Comparison of ENCODE assay signal across 21 mouse cellular contexts in genomic region chrX:100734359-100734758, GRCm38 (mm10). TPM values are rescaled to one million over a fixed set of nuclear protein-coding genes. Genes with fewer than 3 reads are reported as not detected.
DNase-seq lines count a peak whose midpoint lies in the region; ATAC-seq and TF ChIP-seq lines count a peak whose summit lies in the region.
"Had no signal": no experiment of that assay in that cellular context is flagged by ENCODE, and none has a peak within 500 bp of the region (broad histone marks: within the 10 kb centered on the region; RNA-seq: fewer than 3 reads in every experiment).

No protein-coding gene starts in this region.

- no peak overlapping the region for H3K4me2 ChIP-seq in kidney, embryonic 16.5 days (replicated peaks; ENCODE audit: low read depth, low read length)
- H3K4me2 ChIP-seq: embryonic facial prominence, embryonic 12.5 days; heart, embryonic 11.5 days; heart, embryonic 15.5 days; hindbrain, embryonic 13.5 days had no signal

- no peak for TF ChIP-seq POLR2A in kidney, adult 2 months (IDR thresholded peaks at IDR 0.05; ENCODE audit: low read depth, low read length)
- no peak for TF ChIP-seq POLR2A in small intestine, adult 2 months (IDR thresholded peaks at IDR 0.05; ENCODE audit: low read depth, low read length)

- no peaks in the 10 kb centered on the region for H3K9me3 ChIP-seq in kidney, embryonic 16.5 days (ENCODE audit: low read length)
- H3K9me3 ChIP-seq: embryonic facial prominence, embryonic 12.5 days; G1E; heart, embryonic 15.5 days; hindbrain, embryonic 13.5 days had no signal

- no peak for TF ChIP-seq CTCF in kidney, adult 2 months (conservative IDR thresholded peaks at IDR 0.05; ENCODE audit: insufficient read depth, insufficient read length, low read depth, low read length)
- no peak for TF ChIP-seq CTCF in small intestine, adult 2 months (IDR thresholded peaks at IDR 0.05; ENCODE audit: extremely low read depth, insufficient read length, insufficient replicate concordance, low read depth, low read length)

- H3K27ac ChIP-seq in kidney, adult 2 months (ENCODE audit: insufficient read depth, low read depth, low read length) = 0 out of 2 replicates have a peak overlapping the region, but pooled peaks have one; percentile 55
- no peak overlapping the region for H3K27ac ChIP-seq in kidney, embryonic 16.5 days (ENCODE audit: low read length)
- peak overlapping the region; percentile 63; the same call in 1 of the 2 replicates for H3K27ac ChIP-seq in small intestine, adult 2 months (ENCODE audit: insufficient read depth, low read depth, low read length)
- H3K27ac ChIP-seq: embryonic facial prominence, embryonic 12.5 days; heart, adult 2 months; heart, embryonic 15.5 days; hindbrain, embryonic 13.5 days had no signal

- 63% methylated on average over 7 of the region's 7 CpGs for WGBS in kidney, adult 2 months
- 68% methylated on average over 7 of the region's 7 CpGs for WGBS in kidney, embryonic 16.5 days
- 50% methylated on average over 7 of the region's 7 CpGs for WGBS in small intestine, adult 2 months

- H3K36me3 ChIP-seq in kidney, adult 2 months (ENCODE audit: control insufficient read depth, insufficient read depth, low read length) = no peaks in the 10 kb centered on the region
- no peaks in the 10 kb centered on the region for H3K36me3 ChIP-seq in kidney, embryonic 16.5 days (ENCODE audit: insufficient read depth, low read length)
- peaks cover 1% of the 10 kb centered on the region; the same call in 1 of the 2 replicates for H3K36me3 ChIP-seq in small intestine, adult 2 months (ENCODE audit: control insufficient read depth, insufficient read depth, low read length)
- H3K36me3 ChIP-seq: embryonic facial prominence, embryonic 12.5 days; G1E; heart, embryonic 15.5 days; hindbrain, embryonic 13.5 days had no signal

- no peak overlapping the region for H3K4me3 ChIP-seq in kidney, adult 2 months (ENCODE audit: insufficient read depth, low read depth, low read length)
- no peak overlapping the region for H3K4me3 ChIP-seq in kidney, embryonic 16.5 days (ENCODE audit: low read length)
- no peak overlapping the region for H3K4me3 ChIP-seq in small intestine, adult 2 months (ENCODE audit: low read depth, low read length)
- H3K4me3 ChIP-seq: embryonic facial prominence, embryonic 12.5 days; heart, adult 2 months; heart, embryonic 15.5 days; hindbrain, embryonic 13.5 days had no signal

- no peaks in the 10 kb centered on the region for H3K4me1 ChIP-seq in kidney, adult 2 months (ENCODE audit: control insufficient read depth, insufficient read depth, low read length)
- 0 out of 2 replicates have a peak, but pooled peaks cover 9% of the 10 kb centered on the region for H3K4me1 ChIP-seq in kidney, embryonic 16.5 days (ENCODE audit: insufficient read depth, low read length)
- peaks cover 7% of the 10 kb centered on the region for H3K4me1 ChIP-seq in small intestine, adult 2 months (ENCODE audit: control insufficient read depth, insufficient read depth, insufficient read length, low read length)

- DNase-seq in kidney, adult 2 months = peak; percentile 76
- peak; percentile 69 for DNase-seq in kidney, adult 9 months
- peak; percentile 11 for DNase-seq in kidney, postnatal 10 days
- no peak for DNase-seq in frontal cortex, postnatal 36 days (ENCODE audit: low spot score in 2 of 2)
- no peak for DNase-seq in T-cell, adult 2 months (ENCODE audit: low spot score)
- DNase-seq: adrenal gland, postnatal 10 days; cerebellum, adult 11 months; cerebellum, adult 8-10 months; cerebellum, postnatal 14 days; gastrocnemius, postnatal 14 days; heart, adult 2 months; heart, postnatal 14 days had no signal

- H3K9ac ChIP-seq in kidney, embryonic 16.5 days (replicated peaks; ENCODE audit: low read length) = no peak overlapping the region
- H3K9ac ChIP-seq: embryonic facial prominence, embryonic 12.5 days; heart, embryonic 15.5 days; hindbrain, embryonic 13.5 days had no signal

- ATAC-seq in kidney, embryonic 16.5 days (ENCODE audit: low FRiP score, low TSS enrichment) = no peak
- ATAC-seq: CD4-positive, CD25-positive, alpha-beta regulatory T cell, adult 4 months; forebrain, embryonic 16.5 days had no signal

- no peaks in the 10 kb centered on the region for H3K27me3 ChIP-seq in kidney, adult 2 months (replicated peaks; ENCODE audit: control insufficient read depth, insufficient read depth, low read length)
- peaks cover 30% of the 10 kb centered on the region for H3K27me3 ChIP-seq in kidney, embryonic 16.5 days (ENCODE audit: insufficient read depth, low read length)
- no peaks in the 10 kb centered on the region for H3K27me3 ChIP-seq in small intestine, adult 2 months (ENCODE audit: control insufficient read depth, insufficient read depth, low read length)

RNA-seq across cellular contexts. Expression of gene Gdpd2, which starts 4.7 kb away (rescaled TPM):
- 1.1 and 1.3 TPM in 2 replicates for polyA plus RNA-seq in kidney, adult 2 months (2012; rRNA removed)
- 2.0 and 2.3 TPM in 2 replicates for polyA plus RNA-seq in kidney, embryonic 16.5 days (2015; fragmentation: Nextera tagmentation; extraction: Ambion mirVana)
- polyA plus RNA-seq in small intestine, adult 2 months (2012; rRNA removed) = 21.2 and 61.2 TPM in 2 replicates
- polyA plus RNA-seq: CD4-positive, CD25-positive, alpha-beta regulatory T cell, adult 4 months; G1E had no signal

RNA-seq across cellular contexts. Expression of gene Dlg3, which starts 33.2 kb away (rescaled TPM):
- 12.2 and 13.9 TPM in 2 replicates for polyA plus RNA-seq in kidney, adult 2 months (2012; rRNA removed)
- polyA plus RNA-seq in kidney, embryonic 16.5 days (2015; fragmentation: Nextera tagmentation; extraction: Ambion mirVana) = 6.7 and 9.1 TPM in 2 replicates
- 10.7 and 28.8 TPM in 2 replicates for polyA plus RNA-seq in small intestine, adult 2 months (2012; rRNA removed)
- polyA plus RNA-seq: G1E had no signal

Comparison
In these comparisons a context has a peak if more than half of its experiments do, and no peak if none do; other contexts are left out.
1. DNase-seq: peak in kidney, adult 2 months (single experiment), kidney, adult 9 months (single experiment) and kidney, postnatal 10 days (single experiment); none in frontal cortex, postnatal 36 days (0 of 2) and T-cell, adult 2 months (single experiment).